Mouse (Mus musculus): ENCODE results near the gene Cdcp1.

GRCm38 (mm10) chr9:123255736-123256135 lies 39.9 kb upstream of the Cdcp1 start:
- TF ChIP-seq CTCF (IDR thresholded peaks at IDR 0.05; ENCODE audit: low read depth, low read length), result no peak
- TF ChIP-seq TAL1 (conservative IDR thresholded peaks at IDR 0.05; ENCODE audit: low read depth, low read length), result no peak
- TF ChIP-seq GATA1 (IDR thresholded peaks at IDR 0.05; ENCODE audit: borderline replicate concordance, low read length), result no peak
- TF ChIP-seq POLR2AphosphoS5 (IDR thresholded peaks at IDR 0.05; ENCODE audit: insufficient replicate concordance, low read depth, low read length), result no peak
- TF ChIP-seq GATA2 (IDR thresholded peaks at IDR 0.05; ENCODE audit: borderline replicate concordance, low read depth, low read length), result no peak

Data from G1E (cell line).